Mouse (Mus musculus): ENCODE measurements around the gene Ppef2. TPM values are rescaled to one million over a fixed set of nuclear protein-coding genes. Genes with fewer than 3 reads are reported as not detected.

The Ppef2 gene
- polyA plus RNA-seq, 1 experiment from 2014 or later: not detected

- DNase-seq (ENCODE audit: low spot score) (no peak), ATAC-seq (replicated peaks; ENCODE audit: insufficient number of reproducible peaks, low FRiP score, low TSS enrichment, low read depth) (no peak)
- H3K27me3 ChIP-seq (ENCODE audit: control insufficient read depth, insufficient read depth, low read length): no peaks in the 10 kb centered on the region
- H3K4me3 ChIP-seq (ENCODE audit: low read depth, low read length): no peak overlapping the region
- H3K27ac ChIP-seq (replicated peaks; ENCODE audit: low read depth, low read length): no peak overlapping the region
- no peaks in the 10 kb centered on the region for H3K9me3 ChIP-seq (replicated peaks; ENCODE audit: control insufficient read depth, low read length)
- H3K9ac ChIP-seq (replicated peaks; ENCODE audit: low read length): no peak overlapping the region
- WGBS: 81% methylated on average over 10 of the region's 10 CpGs
- no peaks in the 10 kb centered on the region for H3K4me1 ChIP-seq (ENCODE audit: control insufficient read depth, insufficient read depth, low read length)
- no peaks in the 10 kb centered on the region for H3K36me3 ChIP-seq (replicated peaks; ENCODE audit: control insufficient read depth, insufficient read depth, low read depth, low read length)
- H3K4me2 ChIP-seq (ENCODE audit: low read depth, low read length): no peak overlapping the region
Observed at GRCm38 (mm10) chr5:92231836-92232235, 24.2 kb downstream of the Ppef2 start.

GRCm38 (mm10) chr5:92230306-92230705 is 25.8 kb downstream of the Ppef2 start:
- H3K4me2 ChIP-seq (ENCODE audit: low read depth, low read length): no peak overlapping the region
- no peak overlapping the region for H3K9ac ChIP-seq (replicated peaks; ENCODE audit: low read length)
- no peaks in the 10 kb centered on the region for H3K9me3 ChIP-seq (replicated peaks; ENCODE audit: control insufficient read depth, low read length)
- H3K27me3 ChIP-seq (ENCODE audit: control insufficient read depth, insufficient read depth, low read length): no peaks in the 10 kb centered on the region
- no peak for ATAC-seq (replicated peaks; ENCODE audit: insufficient number of reproducible peaks, low FRiP score, low TSS enrichment, low read depth)
- DNase-seq (ENCODE audit: low spot score): no peak
- H3K4me3 ChIP-seq (ENCODE audit: low read depth, low read length): no peak overlapping the region
- H3K27ac ChIP-seq (replicated peaks; ENCODE audit: low read depth, low read length): no peak overlapping the region
- WGBS: 83% methylated on average over 11 of the region's 11 CpGs
- H3K4me1 ChIP-seq (ENCODE audit: control insufficient read depth, insufficient read depth, low read length): no peaks in the 10 kb centered on the region
- H3K36me3 ChIP-seq (replicated peaks; ENCODE audit: control insufficient read depth, insufficient read depth, low read depth, low read length): no peaks in the 10 kb centered on the region

GRCm38 (mm10) chr5:92229514-92229913 is 26.6 kb downstream of the Ppef2 start:
- Histone ChIP-seq H3K4me2 (ENCODE audit: low read depth, low read length) (no peak overlapping the region), H3K27me3 (ENCODE audit: control insufficient read depth, insufficient read depth, low read length) (no peaks in the 10 kb centered on the region), H3K27ac (replicated peaks; ENCODE audit: low read depth, low read length) (no peak overlapping the region), H3K36me3 (replicated peaks; ENCODE audit: control insufficient read depth, insufficient read depth, low read depth, low read length) (no peaks in the 10 kb centered on the region), H3K4me1 (ENCODE audit: control insufficient read depth, insufficient read depth, low read length) (no peaks in the 10 kb centered on the region), H3K4me3 (ENCODE audit: low read depth, low read length) (no peak overlapping the region), H3K9ac (replicated peaks; ENCODE audit: low read length) (no peak overlapping the region), H3K9me3 (replicated peaks; ENCODE audit: control insufficient read depth, low read length) (no peaks in the 10 kb centered on the region)
- 87% methylated on average over 3 of the region's 3 CpGs for WGBS
- ATAC-seq (replicated peaks; ENCODE audit: insufficient number of reproducible peaks, low FRiP score, low TSS enrichment, low read depth): no peak
- no peak for DNase-seq (ENCODE audit: low spot score)

- ATAC-seq (replicated peaks; ENCODE audit: insufficient number of reproducible peaks, low FRiP score, low TSS enrichment, low read depth): no peak
- WGBS: 23% methylated on average over 10 of the region's 10 CpGs
- no peak overlapping the region for H3K4me2 ChIP-seq (ENCODE audit: low read depth, low read length)
- no peak for DNase-seq (ENCODE audit: low spot score)
- H3K9ac ChIP-seq (replicated peaks; ENCODE audit: low read length): no peak overlapping the region
- no peak overlapping the region for H3K27ac ChIP-seq (replicated peaks; ENCODE audit: low read depth, low read length)
- H3K9me3 ChIP-seq (replicated peaks; ENCODE audit: control insufficient read depth, low read length): no peaks in the 10 kb centered on the region
- H3K36me3 ChIP-seq (replicated peaks; ENCODE audit: control insufficient read depth, insufficient read depth, low read depth, low read length): no peaks in the 10 kb centered on the region
- H3K27me3 ChIP-seq (ENCODE audit: control insufficient read depth, insufficient read depth, low read length): no peaks in the 10 kb centered on the region
- no peak overlapping the region for H3K4me3 ChIP-seq (ENCODE audit: low read depth, low read length)
- H3K4me1 ChIP-seq (ENCODE audit: control insufficient read depth, insufficient read depth, low read length): no peaks in the 10 kb centered on the region
Observed at GRCm38 (mm10) chr5:92228776-92229175, 27.3 kb downstream of the Ppef2 start.

- WGBS: 75% methylated on average over 7 of the region's 7 CpGs
- no peak for DNase-seq (ENCODE audit: low spot score)
Observed at GRCm38 (mm10) chr5:92227782-92228181, 28.3 kb downstream of the Ppef2 start.

GRCm38 (mm10) chr5:92220287-92220902 is 35.7 kb downstream of the Ppef2 start:
- WGBS: 89% methylated on average over 8 of the region's 8 CpGs
- no peak overlapping the region for H3K9ac ChIP-seq (replicated peaks; ENCODE audit: low read length)
- no peak for ATAC-seq (replicated peaks; ENCODE audit: insufficient number of reproducible peaks, low FRiP score, low TSS enrichment, low read depth)

More at GRCm38 (mm10) chr5:92227782-92228181, 28.3 kb downstream of the Ppef2 start:
- Histone ChIP-seq H3K27me3 (ENCODE audit: control insufficient read depth, insufficient read depth, low read length) (no peaks in the 10 kb centered on the region), H3K4me3 (ENCODE audit: low read depth, low read length) (no peak overlapping the region), H3K36me3 (replicated peaks; ENCODE audit: control insufficient read depth, insufficient read depth, low read depth, low read length) (no peaks in the 10 kb centered on the region), H3K27ac (replicated peaks; ENCODE audit: low read depth, low read length) (no peak overlapping the region), H3K9ac (replicated peaks; ENCODE audit: low read length) (no peak overlapping the region), H3K4me2 (ENCODE audit: low read depth, low read length) (no peak overlapping the region), H3K4me1 (ENCODE audit: control insufficient read depth, insufficient read depth, low read length) (no peaks in the 10 kb centered on the region), H3K9me3 (replicated peaks; ENCODE audit: control insufficient read depth, low read length) (no peaks in the 10 kb centered on the region)
- ATAC-seq (replicated peaks; ENCODE audit: insufficient number of reproducible peaks, low FRiP score, low TSS enrichment, low read depth): no peak

GRCm38 (mm10) chr5:92219826-92220225 is 36.3 kb downstream of the Ppef2 start:
- Histone ChIP-seq H3K36me3 (replicated peaks; ENCODE audit: control insufficient read depth, insufficient read depth, low read depth, low read length) (no peaks in the 10 kb centered on the region), H3K4me2 (ENCODE audit: low read depth, low read length) (no peak overlapping the region), H3K9ac (replicated peaks; ENCODE audit: low read length) (no peak overlapping the region), H3K4me1 (ENCODE audit: control insufficient read depth, insufficient read depth, low read length) (no peaks in the 10 kb centered on the region), H3K27me3 (ENCODE audit: control insufficient read depth, insufficient read depth, low read length) (no peaks in the 10 kb centered on the region), H3K27ac (replicated peaks; ENCODE audit: low read depth, low read length) (no peak overlapping the region), H3K9me3 (replicated peaks; ENCODE audit: control insufficient read depth, low read length) (no peaks in the 10 kb centered on the region), H3K4me3 (ENCODE audit: low read depth, low read length) (no peak overlapping the region)
- 74% methylated on average over 6 of the region's 6 CpGs for WGBS
- DNase-seq (ENCODE audit: low spot score) (no peak), ATAC-seq (replicated peaks; ENCODE audit: insufficient number of reproducible peaks, low FRiP score, low TSS enrichment, low read depth) (no peak)

More at GRCm38 (mm10) chr5:92220287-92220902, 35.7 kb downstream of the Ppef2 start:
- no peak overlapping the region for H3K4me2 ChIP-seq (ENCODE audit: low read depth, low read length)
- H3K36me3 ChIP-seq (replicated peaks; ENCODE audit: control insufficient read depth, insufficient read depth, low read depth, low read length): no peaks in the 10 kb centered on the region
- H3K4me1 ChIP-seq (ENCODE audit: control insufficient read depth, insufficient read depth, low read length): no peaks in the 10 kb centered on the region
- no peak overlapping the region for H3K4me3 ChIP-seq (ENCODE audit: low read depth, low read length)
- no peak for DNase-seq (ENCODE audit: low spot score)
- no peaks in the 10 kb centered on the region for H3K9me3 ChIP-seq (replicated peaks; ENCODE audit: control insufficient read depth, low read length)
- no peaks in the 10 kb centered on the region for H3K27me3 ChIP-seq (ENCODE audit: control insufficient read depth, insufficient read depth, low read length)
- no peak overlapping the region for H3K27ac ChIP-seq (replicated peaks; ENCODE audit: low read depth, low read length)

GRCm38 (mm10) chr5:92218915-92219793 is 36.9 kb downstream of the Ppef2 start:
- no peak overlapping the region for H3K4me3 ChIP-seq (ENCODE audit: low read depth, low read length)
- DNase-seq (ENCODE audit: low spot score) (peak; percentile 9), ATAC-seq (replicated peaks; ENCODE audit: insufficient number of reproducible peaks, low FRiP score, low TSS enrichment, low read depth) (no peak)
- H3K4me2 ChIP-seq (ENCODE audit: low read depth, low read length): no peak overlapping the region
- no peaks in the 10 kb centered on the region for H3K36me3 ChIP-seq (replicated peaks; ENCODE audit: control insufficient read depth, insufficient read depth, low read depth, low read length)
- WGBS: 29% methylated on average over 17 of the region's 17 CpGs
- H3K9me3 ChIP-seq (replicated peaks; ENCODE audit: control insufficient read depth, low read length): no peaks in the 10 kb centered on the region
- H3K27me3 ChIP-seq (ENCODE audit: control insufficient read depth, insufficient read depth, low read length): no peaks in the 10 kb centered on the region
- H3K27ac ChIP-seq (replicated peaks; ENCODE audit: low read depth, low read length): no peak overlapping the region
- no peaks in the 10 kb centered on the region for H3K4me1 ChIP-seq (ENCODE audit: control insufficient read depth, insufficient read depth, low read length)
- no peak overlapping the region for H3K9ac ChIP-seq (replicated peaks; ENCODE audit: low read length)

Data from embryonic facial prominence, embryonic 11.5 days (tissue).